In the genomic region with DNA sequence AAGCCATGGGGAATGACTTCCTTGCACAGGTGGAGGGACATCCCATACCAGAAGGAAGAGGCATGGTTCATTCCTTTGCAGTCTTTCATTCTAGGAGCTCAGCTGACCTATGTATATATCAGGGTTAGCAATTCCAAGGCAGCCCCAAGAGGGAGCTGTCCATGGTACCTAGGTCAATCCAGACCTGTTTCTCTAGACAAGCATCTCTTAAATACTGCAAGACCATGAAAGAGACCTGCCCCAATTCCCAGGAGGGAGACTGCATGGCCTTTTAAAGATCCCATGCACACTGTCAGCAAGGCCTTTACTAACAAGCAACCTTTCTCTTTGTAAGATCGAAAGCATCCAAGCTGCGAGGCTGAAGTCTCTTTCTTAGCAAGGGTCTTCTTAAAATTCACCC, we compare ENCODE assay signal across 9 mouse cellular contexts.
DNase-seq lines count a peak whose midpoint lies in the region; ATAC-seq and TF ChIP-seq lines count a peak whose summit lies in the region.
"Had no signal": no experiment of that assay in that cellular context is flagged by ENCODE, and none has a peak within 500 bp of the region (broad histone marks: within the 10 kb centered on the region; RNA-seq: fewer than 3 reads in every experiment).

No protein-coding gene starts in this region.

- peak; percentile 44 for DNase-seq in gastrocnemius, postnatal 10 days
- no peak for DNase-seq in gastrocnemius, adult 2 months
- peak; percentile 26 for DNase-seq in urinary bladder, postnatal 14 days (ENCODE audit: low spot score)
- DNase-seq in urinary bladder, adult 18-20 months (ENCODE audit: low spot score in 2 of 2) = no peak
- peak; percentile 34 to 65 for DNase-seq in kidney, postnatal 36 days
- peak; percentile 17 for DNase-seq in thymus, postnatal 25 days
- DNase-seq in left cerebral cortex, adult 9 months (ENCODE audit: low spot score in 2 of 2) = no peak

- H3K27ac ChIP-seq in gastrocnemius, adult 2 months = no peak overlapping the region
- H3K27ac ChIP-seq: heart, embryonic 15.5 days had no signal

- intact Hi-C loops in gastrocnemius, adult 2 months (cut with DNase I) = no loop called here

- no peak overlapping the region for H3K4me3 ChIP-seq in gastrocnemius, adult 2 months
- H3K4me3 ChIP-seq: heart, embryonic 15.5 days had no signal

- no peak for ATAC-seq in megakaryocyte, adult 5-6 weeks (ENCODE audit: poor library complexity, severe bottlenecking)

- TF ChIP-seq CTCF in gastrocnemius, adult 2 months (IDR thresholded peaks at IDR 0.05) = no peak

Comparison
In these comparisons a context has a peak if more than half of its experiments do, and no peak if none do; other contexts are left out.
1. DNase-seq: peak in gastrocnemius, postnatal 10 days (single experiment), urinary bladder, postnatal 14 days (single experiment), kidney, postnatal 36 days (2 of 2) and thymus, postnatal 25 days (single experiment); none in gastrocnemius, adult 2 months (single experiment), urinary bladder, adult 18-20 months (0 of 2) and left cerebral cortex, adult 9 months (0 of 2).